Mouse (Mus musculus) heart, embryonic 11.5 days (tissue): ENCODE data around the gene Gse1. TPM values are rescaled to one million over a fixed set of nuclear protein-coding genes. Genes with fewer than 3 reads are reported as not detected.

ENCODE experiments used
- ATAC-seq: fragments of 200-750 bp; cut with Nextera tagmentation; replicated peaks from 2 replicates; pipeline ENCODE4 v1.8.0; 2017; ENCODE audit warnings: moderate library complexity; ENCODE audit not compliant: insufficient number of reproducible peaks, low FRiP score, low TSS enrichment
- H3K27ac ChIP-seq: fragments of 300-500 bp; sonication (generic); 2 replicates; pipeline ENCODE4 v1.5.1; 2014; ENCODE audit warnings: mild to moderate bottlenecking, low read depth, low read length
- H3K27me3 ChIP-seq: fragments of 300-500 bp; sonication (generic); 2 replicates; pipeline ENCODE4 v1.6.1; 2014; ENCODE audit warnings: mild to moderate bottlenecking, low read length, mixed read lengths; ENCODE audit not compliant: control insufficient read depth, insufficient read depth
- H3K36me3 ChIP-seq: fragments of 300-500 bp; sonication (generic); 2 replicates; pipeline ENCODE4 v1.6.1; 2014; ENCODE audit warnings: mild to moderate bottlenecking, low read length, moderate library complexity, mixed read lengths; ENCODE audit not compliant: control insufficient read depth, insufficient read depth
- H3K4me1 ChIP-seq: fragments of 300-500 bp; sonication (generic); 2 replicates; pipeline ENCODE4 v1.6.1; 2014; ENCODE audit warnings: low read length; ENCODE audit not compliant: control insufficient read depth, insufficient read depth
- H3K4me2 ChIP-seq: fragments of 300-500 bp; sonication (generic); 2 replicates; pipeline ENCODE4 v1.6.1; 2014; ENCODE audit warnings: mild to moderate bottlenecking, moderate library complexity
- H3K4me3 ChIP-seq: fragments of 300-500 bp; sonication (generic); 2 replicates; pipeline ENCODE4 v1.5.1; 2014; ENCODE audit warnings: low read depth, low read length
- H3K9ac ChIP-seq: fragments of 300-500 bp; sonication (generic); 2 replicates; pipeline ENCODE4 v1.6.1; 2014; ENCODE audit warnings: mild to moderate bottlenecking, low read depth, low read length, moderate library complexity
- H3K9me3 ChIP-seq: fragments of 300-500 bp; sonication (generic); replicated peaks from 2 replicates; pipeline ENCODE4 v1.6.1; 2016; ENCODE audit warnings: low read length; ENCODE audit not compliant: control insufficient read depth
- WGBS: fragments of 180-500 bp; shearing (Covaris S2); extraction: QIAGEN DNeasy Blood & Tissue Kit; methylation state at CpG from one replicate; pipeline ENCODE4 v1.1.7; 2014; ENCODE audit not compliant: insufficient replicate concordance; 5-methylcytosine and 5-hydroxymethylcytosine counted together
- polyA plus RNA-seq: library from polyadenylated mRNA; unstranded; fragments of >200 nt; fragmentation: Nextera tagmentation; extraction: Ambion mirVana; gene quantifications from 2 replicates; pipeline ENCODE4 v1.2.1, GENCODE M21; 2014

Gene Gse1
- polyA plus RNA-seq, 1 experiment from 2014 or later: 12.8 TPM

DNA sequence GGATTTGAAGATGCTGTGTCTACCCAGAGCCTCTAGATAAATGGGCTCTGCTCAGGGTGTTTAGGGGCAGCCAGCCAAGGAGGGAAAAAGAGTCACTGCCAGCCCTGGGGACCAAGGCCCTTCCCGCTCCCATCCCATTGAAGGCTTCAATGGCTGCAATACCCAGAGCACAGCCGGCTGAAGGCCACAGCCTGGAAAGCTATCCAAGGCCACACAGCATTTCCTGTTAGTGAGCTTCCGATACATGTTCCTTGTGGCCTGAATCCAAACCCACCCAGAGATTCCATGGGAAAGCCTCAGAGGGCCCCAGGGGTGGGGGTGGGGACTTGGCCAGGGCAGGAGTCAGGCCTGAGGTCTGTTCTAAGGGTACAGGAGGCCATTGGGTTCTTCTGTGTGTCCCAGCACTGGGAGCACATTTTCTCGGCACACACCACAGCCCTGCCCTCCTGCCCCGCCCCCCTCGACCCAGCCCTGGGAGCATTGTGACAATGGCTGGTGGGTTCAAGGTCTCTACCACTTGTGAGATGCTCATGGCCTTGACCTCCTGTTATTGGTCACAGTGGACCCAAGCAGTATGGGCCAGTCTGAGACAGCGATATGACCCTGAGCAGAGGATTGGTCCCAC, 23.4 kb upstream of the Gse1 start:
- Histone ChIP-seq H3K9ac (0 out of 2 replicates have a peak overlapping the region, but pooled peaks have one; percentile 16), H3K9me3 (no peaks in the 10 kb centered on the region), H3K27ac (no peak overlapping the region), H3K4me2 (no peak overlapping the region), H3K4me1 (peaks cover 9% of the 10 kb centered on the region; the same call in 1 of the 2 replicates), H3K36me3 (no peaks in the 10 kb centered on the region), H3K4me3 (no peak overlapping the region), H3K27me3 (0 out of 2 replicates have a peak, but pooled peaks cover under 1% of the 10 kb centered on the region)
- WGBS: 65% methylated on average over 7 of the region's 7 CpGs
- no peak for ATAC-seq

DNA sequence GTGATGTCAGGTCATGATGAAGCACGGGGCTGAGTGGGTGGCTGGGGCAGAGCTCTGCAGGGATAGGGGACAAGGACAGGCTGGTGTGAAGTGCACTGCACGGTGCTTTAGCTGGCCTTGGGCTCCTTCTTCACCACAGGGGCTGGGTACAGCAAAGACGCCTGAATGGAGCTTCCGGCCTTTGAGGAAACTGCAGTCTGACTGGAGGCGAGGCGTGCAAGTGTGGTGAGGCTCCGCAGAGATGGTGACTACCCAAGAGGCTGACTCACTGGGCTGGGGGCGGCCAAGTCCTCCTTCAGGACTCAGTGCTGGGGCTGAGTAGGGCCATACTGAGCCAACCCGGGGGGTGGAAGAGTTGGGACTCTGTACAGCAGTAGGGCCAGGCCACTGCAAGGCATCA, 22.3 kb upstream of the Gse1 start:
- Histone ChIP-seq H3K4me2 (no peak overlapping the region), H3K4me3 (no peak overlapping the region), H3K27ac (no peak overlapping the region), H3K9ac (no peak overlapping the region), H3K9me3 (no peaks in the 10 kb centered on the region), H3K36me3 (no peaks in the 10 kb centered on the region), H3K4me1 (peaks cover 16% of the 10 kb centered on the region), H3K27me3 (0 out of 2 replicates have a peak, but pooled peaks cover 6% of the 10 kb centered on the region)
- no peak for ATAC-seq
- 75% methylated on average over 9 of the region's 9 CpGs for WGBS

DNA sequence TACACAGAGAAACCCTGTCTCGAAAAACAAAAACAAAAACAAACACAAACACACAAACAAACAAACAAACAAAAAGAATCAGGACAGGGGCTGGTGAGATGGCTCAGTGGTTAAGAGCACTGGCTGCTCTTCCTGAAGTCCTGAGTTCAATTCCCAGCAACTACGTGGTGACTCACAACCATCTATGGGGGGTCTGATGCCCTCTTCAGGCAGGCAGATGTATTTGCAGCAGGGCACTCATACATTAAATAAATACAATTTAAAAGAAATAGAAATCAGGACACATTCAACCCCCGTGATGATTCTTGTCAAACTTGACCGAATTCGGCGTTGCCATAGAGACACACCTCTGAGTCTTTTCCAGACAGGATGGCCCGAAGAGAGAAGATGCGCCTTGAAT, 20.9 kb upstream of the Gse1 start:
- 0 out of 2 replicates have a peak, but pooled peaks cover 6% of the 10 kb centered on the region for H3K27me3 ChIP-seq
- no peak overlapping the region for H3K4me2 ChIP-seq
- no peak for ATAC-seq
- no peaks in the 10 kb centered on the region for H3K36me3 ChIP-seq
- H3K9me3 ChIP-seq: no peaks in the 10 kb centered on the region
- no peak overlapping the region for H3K27ac ChIP-seq
- peaks cover 23% of the 10 kb centered on the region for H3K4me1 ChIP-seq
- WGBS: 79% methylated on average over 8 of the region's 8 CpGs
- H3K9ac ChIP-seq: no peak overlapping the region
- H3K4me3 ChIP-seq: no peak overlapping the region

DNA sequence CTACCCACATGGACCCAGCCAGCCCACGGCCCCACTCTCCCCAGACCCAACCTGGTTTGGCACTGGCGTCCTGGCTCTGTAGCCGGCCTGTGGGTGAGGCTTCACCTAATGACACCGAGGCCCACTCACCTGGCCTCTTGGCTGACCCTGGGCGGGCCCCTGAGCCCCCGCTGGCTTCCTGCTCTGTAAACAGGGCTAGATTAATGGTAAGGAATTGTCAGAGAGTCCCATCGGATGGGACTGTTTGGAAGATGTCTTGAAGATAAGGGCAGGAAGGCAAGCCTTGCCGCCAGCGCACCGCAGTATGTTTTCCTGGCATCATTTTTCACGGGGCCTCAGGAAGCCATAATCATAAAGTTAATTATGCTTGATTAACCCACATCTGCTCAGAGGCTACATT, 20.1 kb upstream of the Gse1 start:
- Histone ChIP-seq H3K4me3 (no peak overlapping the region), H3K9ac (no peak overlapping the region), H3K27me3 (0 out of 2 replicates have a peak, but pooled peaks cover 6% of the 10 kb centered on the region), H3K27ac (no peak overlapping the region), H3K9me3 (no peaks in the 10 kb centered on the region), H3K36me3 (no peaks in the 10 kb centered on the region), H3K4me2 (no peak overlapping the region), H3K4me1 (peaks cover 21% of the 10 kb centered on the region)
- WGBS: 67% methylated on average over 11 of the region's 11 CpGs
- no peak for ATAC-seq

DNA sequence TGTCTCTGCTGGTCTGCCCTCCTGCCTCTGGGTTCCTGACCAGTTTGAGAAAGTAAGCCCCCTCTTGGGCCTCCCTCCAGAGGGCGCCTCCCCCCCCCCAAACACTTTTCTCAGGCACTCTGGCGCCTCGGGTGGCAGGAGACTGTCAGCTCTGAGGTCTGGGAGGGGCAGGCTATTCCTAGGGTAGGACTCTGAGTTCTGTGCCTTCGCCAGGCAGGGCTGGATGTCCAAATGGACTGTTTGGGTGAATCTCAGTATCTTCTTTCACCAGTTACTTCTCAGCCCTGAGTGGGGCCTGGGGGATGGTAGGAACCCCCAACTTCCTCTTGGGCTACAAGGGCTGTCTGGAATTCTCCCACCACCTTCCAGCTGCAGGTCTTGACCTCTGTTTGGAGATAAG, 16.9 kb upstream of the Gse1 start:
- Histone ChIP-seq H3K9ac (no peak overlapping the region), H3K9me3 (no peaks in the 10 kb centered on the region), H3K27me3 (0 out of 2 replicates have a peak, but pooled peaks cover 6% of the 10 kb centered on the region), H3K4me1 (peaks cover 29% of the 10 kb centered on the region), H3K27ac (no peak overlapping the region), H3K4me3 (no peak overlapping the region), H3K4me2 (no peak overlapping the region; the same call in 1 of the 2 replicates), H3K36me3 (no peaks in the 10 kb centered on the region)
- 2% methylated on average over 4 of the region's 4 CpGs for WGBS
- ATAC-seq: no peak

DNA sequence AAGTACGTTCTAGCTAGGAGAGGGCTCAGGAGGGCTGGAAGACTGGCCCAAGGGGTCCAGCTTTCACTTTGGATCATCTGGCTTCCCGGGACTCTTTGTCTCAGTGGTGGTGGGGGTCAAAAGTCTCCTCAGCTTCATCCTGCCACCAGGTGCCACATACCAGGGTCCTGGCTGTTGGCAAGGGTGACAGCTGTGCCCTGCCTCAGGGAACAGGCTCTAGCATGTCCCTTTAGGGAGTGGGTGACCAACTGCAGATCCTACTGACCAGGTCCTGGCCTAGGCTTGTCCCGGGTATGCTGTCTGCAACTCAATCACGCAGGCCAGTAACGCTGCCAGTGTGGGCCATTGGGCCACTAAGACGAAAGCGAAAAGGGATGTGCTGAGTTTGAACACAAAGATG, 15.7 kb upstream of the Gse1 start:
- H3K4me3 ChIP-seq: no peak overlapping the region
- H3K9ac ChIP-seq: no peak overlapping the region
- 85% methylated on average over 7 of the region's 7 CpGs for WGBS
- H3K27ac ChIP-seq: no peak overlapping the region
- H3K4me2 ChIP-seq: no peak overlapping the region
- H3K36me3 ChIP-seq: no peaks in the 10 kb centered on the region
- no peak for ATAC-seq
- no peaks in the 10 kb centered on the region for H3K9me3 ChIP-seq
- H3K4me1 ChIP-seq: peaks cover 41% of the 10 kb centered on the region
- 0 out of 2 replicates have a peak, but pooled peaks cover 6% of the 10 kb centered on the region for H3K27me3 ChIP-seq

DNA sequence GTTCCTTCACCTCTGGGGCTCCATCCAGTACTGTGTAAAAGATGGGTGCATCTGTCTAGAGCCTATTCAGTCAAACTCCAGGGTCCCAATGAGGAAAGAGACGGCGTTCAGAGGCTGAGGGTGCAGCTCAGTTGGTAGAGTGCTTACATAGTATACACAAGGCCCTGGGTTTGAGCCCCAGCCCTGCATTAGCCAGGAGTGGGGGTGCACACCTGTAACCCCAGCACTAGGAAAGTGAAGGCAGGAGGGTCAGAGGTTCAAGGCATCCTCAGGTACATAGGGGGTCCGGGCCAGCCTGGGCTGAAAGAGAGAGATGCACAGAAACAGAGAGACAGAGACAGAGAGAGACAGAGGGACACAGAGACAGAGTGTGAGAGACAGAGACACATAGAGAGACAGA, 15.0 kb upstream of the Gse1 start:
- H3K36me3 ChIP-seq: no peaks in the 10 kb centered on the region
- H3K9me3 ChIP-seq: no peaks in the 10 kb centered on the region
- H3K4me2 ChIP-seq: no peak overlapping the region
- 0 out of 2 replicates have a peak, but pooled peaks cover 6% of the 10 kb centered on the region for H3K27me3 ChIP-seq
- WGBS: 85% methylated on average over 3 of the region's 3 CpGs
- H3K4me1 ChIP-seq: peaks cover 44% of the 10 kb centered on the region
- no peak overlapping the region for H3K4me3 ChIP-seq
- H3K9ac ChIP-seq: 0 out of 2 replicates have a peak overlapping the region, but pooled peaks have one; percentile 28
- no peak for ATAC-seq
- no peak overlapping the region for H3K27ac ChIP-seq

DNA sequence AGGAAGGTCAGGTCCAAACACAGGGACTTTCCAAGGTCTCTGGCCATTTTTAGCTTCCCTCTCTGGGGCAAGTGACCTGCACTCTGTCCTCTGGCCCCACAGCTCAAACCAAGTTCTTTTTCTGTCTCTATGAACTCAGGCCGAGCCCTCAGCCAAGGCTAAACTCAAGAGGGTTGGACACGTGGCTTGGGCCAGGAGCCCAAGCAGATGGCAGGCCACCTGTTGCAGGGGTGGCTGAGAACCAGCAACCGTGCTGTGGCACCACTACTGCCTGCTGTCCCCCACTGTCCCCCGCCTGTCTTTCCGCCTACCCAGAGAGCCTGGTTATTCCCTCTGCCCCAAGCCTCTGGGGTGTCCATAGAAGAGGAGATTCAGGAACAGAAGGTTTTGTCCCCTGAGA, 14.3 kb upstream of the Gse1 start:
- Histone ChIP-seq H3K9me3 (no peaks in the 10 kb centered on the region), H3K4me1 (peaks cover 44% of the 10 kb centered on the region), H3K27me3 (0 out of 2 replicates have a peak, but pooled peaks cover 6% of the 10 kb centered on the region), H3K36me3 (no peaks in the 10 kb centered on the region), H3K4me3 (no peak overlapping the region), H3K27ac (no peak overlapping the region), H3K4me2 (no peak overlapping the region), H3K9ac (no peak overlapping the region)
- ATAC-seq: no peak
- 59% methylated on average over 5 of the region's 5 CpGs for WGBS
